Mouse (Mus musculus): Measurements from ENCODE around the gene Coq5.

GRCm38 (mm10) chr5:115234519-115234918 is 44.9 kb upstream of the Coq5 start:
- TF ChIP-seq CHD1 (IDR thresholded peaks at IDR 0.05; ENCODE audit: low read depth, low read length) (no peak), GABPA (IDR thresholded peaks at IDR 0.05; ENCODE audit: insufficient replicate concordance, low read depth, low read length) (no peak), POLR2A (IDR thresholded peaks at IDR 0.05; ENCODE audit: low read depth, low read length) (no peak)

All from CH12.LX (cell line).